Mouse (Mus musculus): Measurements from ENCODE around the gene Accsl. TPM values are rescaled to one million over a fixed set of nuclear protein-coding genes. Genes with fewer than 3 reads are reported as not detected.

The Accsl gene
- total RNA-seq (2014; rRNA removed) (0.52 TPM in 1 of 2 replicates, not detected in the other), polyA plus RNA-seq (2015; fragmentation: Nextera tagmentation; extraction: Ambion mirVana) (0.11 and 0.51 TPM in 2 replicates)

- H3K9me3 ChIP-seq (ENCODE audit: low read length), result no peaks in the 10 kb centered on the region
- H3K4me3 ChIP-seq (ENCODE audit: low read depth, low read length), result no peak within 1 kb of the TSS
- H3K27me3 ChIP-seq (ENCODE audit: insufficient read depth, low read length), result no peaks in the 10 kb centered on the region
- H3K4me2 ChIP-seq (ENCODE audit: low read depth, low read length, poor library complexity, severe bottlenecking), result no peak within 1 kb of the TSS
- WGBS, result 70% methylated on average over 7 of the region's 7 CpGs
- no peak within 1 kb of the TSS for H3K27ac ChIP-seq (ENCODE audit: low read depth, low read length)
- no peak for ATAC-seq (ENCODE audit: low FRiP score)
- H3K9ac ChIP-seq (replicated peaks; ENCODE audit: low read length, poor library complexity, severe bottlenecking), result no peak within 1 kb of the TSS
- TF ChIP-seq CTCF (IDR thresholded peaks at IDR 0.05), result no peak
- H3K4me1 ChIP-seq (ENCODE audit: insufficient read depth, low read length), result no peaks in the 10 kb centered on the region
- H3K36me3 ChIP-seq (ENCODE audit: insufficient read depth, low read length), result no peaks in the 10 kb centered on the region
- no peak for DNase-seq (ENCODE audit: low spot score)
These were observed at the start of gene Accsl for GRCm38 (mm10) chr2:93869107-93869600. Gene Accsl, minus strand, starts transcription at chr2:93869157.

GRCm38 (mm10) chr2:93913552-93913951 is 44.6 kb upstream of the Accsl start:
- H3K4me3 ChIP-seq (ENCODE audit: low read depth, low read length), result no peak overlapping the region
- ATAC-seq (ENCODE audit: low FRiP score) (no peak), DNase-seq (ENCODE audit: low spot score) (no peak)
- H3K9ac ChIP-seq (replicated peaks; ENCODE audit: low read length, poor library complexity, severe bottlenecking), result no peak overlapping the region
- H3K27ac ChIP-seq (ENCODE audit: low read depth, low read length), result no peak overlapping the region
- no peak for TF ChIP-seq CTCF (IDR thresholded peaks at IDR 0.05)
- no peak overlapping the region for H3K4me2 ChIP-seq (ENCODE audit: low read depth, low read length, poor library complexity, severe bottlenecking)
- H3K4me1 ChIP-seq (ENCODE audit: insufficient read depth, low read length), result 0 out of 2 replicates have a peak, but pooled peaks cover 3% of the 10 kb centered on the region
- no peaks in the 10 kb centered on the region for H3K9me3 ChIP-seq (ENCODE audit: low read length)
- no peaks in the 10 kb centered on the region for H3K27me3 ChIP-seq (ENCODE audit: insufficient read depth, low read length)
- WGBS, result 95% methylated on average over 2 of the region's 2 CpGs
- H3K36me3 ChIP-seq (ENCODE audit: insufficient read depth, low read length), result no peaks in the 10 kb centered on the region

- H3K4me1 ChIP-seq (ENCODE audit: insufficient read depth, low read length), result peaks cover 14% of the 10 kb centered on the region
- H3K4me2 ChIP-seq (ENCODE audit: low read depth, low read length, poor library complexity, severe bottlenecking), result no peak overlapping the region
- no peak overlapping the region for H3K4me3 ChIP-seq (ENCODE audit: low read depth, low read length)
- H3K9me3 ChIP-seq (ENCODE audit: low read length), result no peaks in the 10 kb centered on the region
- ATAC-seq (ENCODE audit: low FRiP score), result no peak
- WGBS, result 79% methylated on average over 10 of the region's 10 CpGs
- H3K9ac ChIP-seq (replicated peaks; ENCODE audit: low read length, poor library complexity, severe bottlenecking), result no peak overlapping the region
- no peaks in the 10 kb centered on the region for H3K36me3 ChIP-seq (ENCODE audit: insufficient read depth, low read length)
- peak; percentile 72 for DNase-seq (ENCODE audit: low spot score)
- no peaks in the 10 kb centered on the region for H3K27me3 ChIP-seq (ENCODE audit: insufficient read depth, low read length)
- no peak overlapping the region for H3K27ac ChIP-seq (ENCODE audit: low read depth, low read length)
- TF ChIP-seq CTCF (IDR thresholded peaks at IDR 0.05), result no peak
These were observed 43.0 kb upstream of the Accsl start for GRCm38 (mm10) chr2:93911942-93912341.

- WGBS, result 61% methylated on average over 5 of the region's 5 CpGs
- H3K9me3 ChIP-seq (ENCODE audit: low read length), result no peaks in the 10 kb centered on the region
These were observed 40.8 kb upstream of the Accsl start for GRCm38 (mm10) chr2:93909716-93910115.

GRCm38 (mm10) chr2:93907519-93908294 is 38.8 kb upstream of the Accsl start:
- no peaks in the 10 kb centered on the region for H3K36me3 ChIP-seq (ENCODE audit: insufficient read depth, low read length)
- WGBS, result 50% methylated on average over 9 of the region's 9 CpGs
- no peaks in the 10 kb centered on the region for H3K9me3 ChIP-seq (ENCODE audit: low read length)
- H3K9ac ChIP-seq (replicated peaks; ENCODE audit: low read length, poor library complexity, severe bottlenecking), result no peak overlapping the region
- peak; percentile 55 for DNase-seq (ENCODE audit: low spot score)
- H3K4me2 ChIP-seq (ENCODE audit: low read depth, low read length, poor library complexity, severe bottlenecking), result no peak overlapping the region
- peaks cover 14% of the 10 kb centered on the region for H3K4me1 ChIP-seq (ENCODE audit: insufficient read depth, low read length)
- peak overlapping the region; percentile 55; the same call in 1 of the 2 replicates for H3K27ac ChIP-seq (ENCODE audit: low read depth, low read length)
- ATAC-seq (ENCODE audit: low FRiP score), result peak; percentile 63; the same call in 1 of the 2 replicates
- no peak for TF ChIP-seq CTCF (IDR thresholded peaks at IDR 0.05)
- no peaks in the 10 kb centered on the region for H3K27me3 ChIP-seq (ENCODE audit: insufficient read depth, low read length)
- no peak overlapping the region for H3K4me3 ChIP-seq (ENCODE audit: low read depth, low read length)

More at GRCm38 (mm10) chr2:93909716-93910115, 40.8 kb upstream of the Accsl start:
- peak; percentile 37 for DNase-seq (ENCODE audit: low spot score)
- no peak overlapping the region for H3K9ac ChIP-seq (replicated peaks; ENCODE audit: low read length, poor library complexity, severe bottlenecking)
- H3K4me1 ChIP-seq (ENCODE audit: insufficient read depth, low read length), result peaks cover 14% of the 10 kb centered on the region
- no peaks in the 10 kb centered on the region for H3K36me3 ChIP-seq (ENCODE audit: insufficient read depth, low read length)
- no peaks in the 10 kb centered on the region for H3K27me3 ChIP-seq (ENCODE audit: insufficient read depth, low read length)
- TF ChIP-seq CTCF (IDR thresholded peaks at IDR 0.05), result no peak
- H3K27ac ChIP-seq (ENCODE audit: low read depth, low read length), result no peak overlapping the region
- ATAC-seq (ENCODE audit: low FRiP score), result no peak
- H3K4me3 ChIP-seq (ENCODE audit: low read depth, low read length), result no peak overlapping the region
- H3K4me2 ChIP-seq (ENCODE audit: low read depth, low read length, poor library complexity, severe bottlenecking), result no peak overlapping the region

GRCm38 (mm10) chr2:93906316-93906715 is 37.4 kb upstream of the Accsl start:
- DNase-seq (ENCODE audit: low spot score), result no peak
- Histone ChIP-seq H3K27me3 (ENCODE audit: insufficient read depth, low read length) (no peaks in the 10 kb centered on the region), H3K4me3 (ENCODE audit: low read depth, low read length) (no peak overlapping the region), H3K4me2 (ENCODE audit: low read depth, low read length, poor library complexity, severe bottlenecking) (no peak overlapping the region), H3K9me3 (ENCODE audit: low read length) (no peaks in the 10 kb centered on the region), H3K36me3 (ENCODE audit: insufficient read depth, low read length) (no peaks in the 10 kb centered on the region), H3K4me1 (ENCODE audit: insufficient read depth, low read length) (peaks cover 14% of the 10 kb centered on the region), H3K9ac (replicated peaks; ENCODE audit: low read length, poor library complexity, severe bottlenecking) (no peak overlapping the region), H3K27ac (ENCODE audit: low read depth, low read length) (no peak overlapping the region)
- ATAC-seq (ENCODE audit: low FRiP score), result no peak
- TF ChIP-seq CTCF (IDR thresholded peaks at IDR 0.05), result no peak
- 45% methylated on average over 4 of the region's 4 CpGs for WGBS

All from midbrain, postnatal 0 days (tissue).